7 mouse cellular contexts compared by ENCODE assay signal in the genomic region with DNA sequence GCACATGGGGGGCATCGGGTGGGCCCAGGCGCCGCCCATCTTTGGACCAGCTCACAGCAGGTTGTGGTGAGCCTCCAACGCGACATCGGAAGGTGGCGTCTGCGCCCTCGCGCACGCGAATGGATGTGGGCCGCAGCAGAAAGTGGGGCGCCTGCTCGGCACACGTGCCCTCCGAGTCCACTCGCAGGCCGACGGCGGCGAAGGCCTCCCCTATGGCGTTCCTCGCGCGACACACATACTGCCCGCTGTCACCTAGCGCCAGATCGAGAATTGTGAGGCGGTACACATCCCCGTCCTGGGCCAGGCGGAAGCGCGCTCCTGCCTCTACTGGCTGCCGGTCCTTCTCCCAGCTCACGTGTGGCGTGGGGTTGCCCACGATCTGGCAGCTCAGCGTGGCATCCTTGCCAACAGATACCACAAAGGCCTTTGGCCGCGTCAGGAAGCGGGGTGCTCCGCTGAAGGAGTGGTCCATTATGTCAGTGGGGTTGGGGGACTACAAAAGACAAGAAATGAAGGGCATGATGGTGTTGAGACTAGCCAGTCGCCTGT. TPM values are rescaled to one million over a fixed set of nuclear protein-coding genes. Genes with fewer than 3 reads are reported as not detected.
DNase-seq lines count a peak whose midpoint lies in the region; ATAC-seq and TF ChIP-seq lines count a peak whose summit lies in the region.

TSS of gene Obscn (minus strand) at position 499 of the 549 bp plus-strand sequence.

- no peaks in the 10 kb centered on the region for H3K9me3 ChIP-seq in E14TG2a.4 (ENCODE audit: low read length)
- no peaks in the 10 kb centered on the region for H3K9me3 ChIP-seq in ES-Bruce4 (replicated peaks; ENCODE audit: control insufficient read depth, insufficient read depth, low read length, poor library complexity, severe bottlenecking)
- H3K9me3 ChIP-seq in intestine, embryonic 16.5 days (ENCODE audit: control insufficient read depth, low read length), result no peaks in the 10 kb centered on the region

- H3K36me3 ChIP-seq in E14TG2a.4 (ENCODE audit: insufficient read depth, low read length) (no peaks in the 10 kb centered on the region), ES-Bruce4 (ENCODE audit: control insufficient read depth, insufficient read depth, low read length, poor library complexity, severe bottlenecking) (no peaks in the 10 kb centered on the region)
- no peaks in the 10 kb centered on the region for H3K36me3 ChIP-seq in intestine, embryonic 16.5 days (ENCODE audit: control insufficient read depth, insufficient read depth, low read length)

- H3K27ac ChIP-seq in ES-Bruce4 (ENCODE audit: insufficient read depth, low read length), result no peak within 1 kb of the TSS
- H3K27ac ChIP-seq in intestine, embryonic 16.5 days (ENCODE audit: low read length), result no peak within 1 kb of the TSS

- peak within 1 kb of the TSS; percentile 43 for H3K4me2 ChIP-seq in intestine, embryonic 16.5 days (ENCODE audit: low read depth, low read length)

- 15% methylated on average over 44 of the region's 44 CpGs for WGBS in intestine, embryonic 16.5 days

- peak within 1 kb of the TSS; percentile 71 for H3K4me3 ChIP-seq in E14TG2a.4 (replicated peaks; ENCODE audit: low read length)
- peak within 1 kb of the TSS; percentile 58 for H3K4me3 ChIP-seq in ES-Bruce4 (ENCODE audit: low read depth, low read length)
- peak within 1 kb of the TSS; percentile 33 for H3K4me3 ChIP-seq in intestine, embryonic 16.5 days (ENCODE audit: low read length)

- no peak for TF ChIP-seq EP300 in ES-Bruce4 (IDR thresholded peaks at IDR 0.05; ENCODE audit: insufficient read depth, low read depth, low read length)

- H3K27me3 ChIP-seq in E14TG2a.4 (ENCODE audit: insufficient read depth, low read length), result peaks cover 93% of the 10 kb centered on the region
- peaks cover 3% of the 10 kb centered on the region for H3K27me3 ChIP-seq in ES-Bruce4 (ENCODE audit: control insufficient read depth, insufficient read depth, low read length, poor library complexity, severe bottlenecking)
- H3K27me3 ChIP-seq in intestine, embryonic 16.5 days (replicated peaks; ENCODE audit: control insufficient read depth, insufficient read depth, low read length), result peaks cover 48% of the 10 kb centered on the region

- H3K4me1 ChIP-seq in E14TG2a.4 (replicated peaks; ENCODE audit: low read depth, low read length) (peaks cover 25% of the 10 kb centered on the region), ES-Bruce4 (ENCODE audit: control insufficient read depth, insufficient read depth, low read length) (no peaks in the 10 kb centered on the region)
- peaks cover 4% of the 10 kb centered on the region; the same call in 1 of the 2 replicates for H3K4me1 ChIP-seq in intestine, embryonic 16.5 days (ENCODE audit: control insufficient read depth, insufficient read depth, low read length)

- H3K9ac ChIP-seq in ES-Bruce4 (ENCODE audit: low read depth, poor library complexity, severe bottlenecking), result 0 out of 2 replicates have a peak within 1 kb of the TSS, but pooled peaks have one; percentile 15
- no peak within 1 kb of the TSS for H3K9ac ChIP-seq in intestine, embryonic 16.5 days (ENCODE audit: low read depth, low read length)

- no peak for ATAC-seq in intestine, embryonic 16.5 days
- no peak for ATAC-seq in CD4-positive, CD25-positive, alpha-beta regulatory T cell, adult 4 months

- no peak for DNase-seq in gastrocnemius, postnatal 4 days (ENCODE audit: low spot score in 2 of 2)
- no peak for DNase-seq in spleen, postnatal 10 days (ENCODE audit: low spot score in 2 of 2)
- no peak for DNase-seq in kidney, postnatal 25 days

- TF ChIP-seq POLR2A in ES-Bruce4 (IDR thresholded peaks at IDR 0.05; ENCODE audit: insufficient read depth, low read length), result no peak

- TF ChIP-seq CTCF in E14TG2a.4 (conservative IDR thresholded peaks at IDR 0.05; ENCODE audit: low read length) (no peak), ES-Bruce4 (IDR thresholded peaks at IDR 0.05; ENCODE audit: low read depth, low read length) (no peak)

RNA-seq across cellular contexts. Expression of gene Obscn, which starts in this region (rescaled TPM):
- polyA plus RNA-seq in ES-Bruce4 (2011; ENCODE audit: insufficient read depth, insufficient read length, low read depth, missing spikeins), result 0.35 and 1.3 TPM in 2 replicates
- total RNA-seq in gastrocnemius, postnatal 4 days (2021), result 100 to 1,000 TPM; 462 to 554 TPM
- 0.89 and 1.0 TPM in 2 replicates for polyA plus RNA-seq in intestine, embryonic 16.5 days (2015; fragmentation: Nextera tagmentation; extraction: Ambion mirVana)
- polyA plus RNA-seq in CD4-positive, CD25-positive, alpha-beta regulatory T cell, adult 4 months (2017; shearing (Covaris generic)), result not detected
